Mouse (Mus musculus) testis, postnatal 14 days (tissue): ENCODE measurements around the gene Prl7d1.
"Not testable (repeated sequence)": the region's sequence is repeated elsewhere in the genome, so short reads cannot be mapped to it uniquely, and the experiment has no call there.

Source experiments
- DNase-seq: peaks from one replicate; pipeline ENCODE4 v3.0.0; 2021; ENCODE audit warnings: low spot score

Gene Prl7d1

GRCm38 (mm10) chr13:27716636-27717035 lies at the start of gene Prl7d1:
Gene Prl7d1, minus strand, starts transcription at chr13:27716736.
- no peak for DNase-seq

GRCm38 (mm10) chr13:27734512-27735186 lies 18.1 kb upstream of the Prl7d1 start:
- no peak for DNase-seq

GRCm38 (mm10) chr13:27730286-27730959 lies 13.9 kb upstream of the Prl7d1 start:
- not testable (repeated sequence) for DNase-seq

- DNase-seq, result not testable (repeated sequence)
Measured at GRCm38 (mm10) chr13:27725057-27725456, 8.5 kb upstream of the Prl7d1 start.

GRCm38 (mm10) chr13:27706521-27706920 lies 10.0 kb downstream of the Prl7d1 start:
- DNase-seq, result no peak

- DNase-seq, result no peak
Measured at GRCm38 (mm10) chr13:27667936-27668335, 48.6 kb downstream of the Prl7d1 start, which contains the start of gene Prl7a2. Gene Prl7a2, minus strand, starts transcription at chr13:27668036.

GRCm38 (mm10) chr13:27660747-27661146 lies 55.8 kb downstream of the Prl7d1 start:
- no peak for DNase-seq
